Mouse (Mus musculus) E14TG2a.4 (cell line): Measurements from ENCODE around the gene Phf7.

ENCODE experiments used
- CTCF ChIP-seq: conservative IDR thresholded peaks from 2 replicates; pipeline ENCODE4 v1.5.1; 2014; ENCODE audit warnings: low read length
- POU5F1 ChIP-seq: IDR thresholded peaks from 2 replicates; pipeline ENCODE4 v1.6.1; 2014; ENCODE audit warnings: low read length, borderline replicate concordance

- TF ChIP-seq CTCF (no peak), POU5F1 (no peak)
Observed at GRCm38 (mm10) chr14:31228234-31228633, 22.9 kb downstream of the Phf7 start.
